ENCODE assay signal across 15 mouse cellular contexts in genomic region chr12:100626273-100626990, GRCm38 (mm10).
A peak's percentile ranks its signal among the peaks of the same experiment; 100 is the strongest.
DNase-seq lines count a peak whose midpoint lies in the region; ATAC-seq and TF ChIP-seq lines count a peak whose summit lies in the region.
"Had no signal": no experiment of that assay in that cellular context is flagged by ENCODE, and none has a peak within 500 bp of the region (broad histone marks: within the 10 kb centered on the region; RNA-seq: fewer than 3 reads in every experiment).

No protein-coding gene starts in this region.

- no peaks in the 10 kb centered on the region for H3K9me3 ChIP-seq in liver, postnatal 0 days (ENCODE audit: low read length)
- no peaks in the 10 kb centered on the region for H3K9me3 ChIP-seq in liver, embryonic 12.5 days (replicated peaks)
- H3K9me3 ChIP-seq in limb, embryonic 14.5 days (ENCODE audit: control insufficient read depth, low read length): no peaks in the 10 kb centered on the region
- H3K9me3 ChIP-seq: heart, embryonic 15.5 days; neural tube, embryonic 12.5 days had no signal

- peak overlapping the region; percentile 41 for H3K4me2 ChIP-seq in liver, postnatal 0 days (ENCODE audit: low read depth, low read length)
- no peak overlapping the region for H3K4me2 ChIP-seq in liver, embryonic 12.5 days
- H3K4me2 ChIP-seq in limb, embryonic 14.5 days (replicated peaks; ENCODE audit: low read depth, low read length, severe bottlenecking): no peak overlapping the region
- H3K4me2 ChIP-seq: heart, embryonic 15.5 days; neural tube, embryonic 12.5 days had no signal

- no peak overlapping the region for H3K4me3 ChIP-seq in liver, postnatal 0 days (ENCODE audit: low read depth, low read length)
- H3K4me3 ChIP-seq in liver, embryonic 12.5 days: no peak overlapping the region
- no peak overlapping the region for H3K4me3 ChIP-seq in limb, embryonic 14.5 days (replicated peaks; ENCODE audit: low read length)
- H3K4me3 ChIP-seq: heart, embryonic 15.5 days; neural tube, embryonic 12.5 days had no signal

- H3K27ac ChIP-seq in liver, postnatal 0 days (ENCODE audit: low read depth): peak overlapping the region; percentile 62
- no peak overlapping the region for H3K27ac ChIP-seq in liver, embryonic 12.5 days
- H3K27ac ChIP-seq in limb, embryonic 14.5 days (replicated peaks; ENCODE audit: low read depth, low read length): peak overlapping the region; percentile 59; the same call in 1 of the 2 replicates
- H3K27ac ChIP-seq: heart, embryonic 15.5 days; neural tube, embryonic 12.5 days had no signal

- H3K4me1 ChIP-seq in liver, postnatal 0 days (ENCODE audit: insufficient read depth): 0 out of 2 replicates have a peak, but pooled peaks cover 5% of the 10 kb centered on the region
- no peaks in the 10 kb centered on the region for H3K4me1 ChIP-seq in liver, embryonic 12.5 days
- H3K4me1 ChIP-seq in limb, embryonic 14.5 days (ENCODE audit: control insufficient read depth, insufficient read depth, low read length): peaks cover 15% of the 10 kb centered on the region
- H3K4me1 ChIP-seq: heart, embryonic 15.5 days; neural tube, embryonic 12.5 days had no signal

- no peaks in the 10 kb centered on the region for H3K27me3 ChIP-seq in liver, postnatal 0 days (ENCODE audit: insufficient read depth, low read length)
- no peaks in the 10 kb centered on the region for H3K27me3 ChIP-seq in liver, embryonic 12.5 days (replicated peaks)
- no peaks in the 10 kb centered on the region for H3K27me3 ChIP-seq in limb, embryonic 14.5 days (ENCODE audit: control insufficient read depth, insufficient read depth, low read length)
- H3K27me3 ChIP-seq: heart, embryonic 15.5 days; neural tube, embryonic 12.5 days had no signal

- WGBS in liver, postnatal 0 days (ENCODE audit: insufficient replicate concordance): 44% methylated on average over 4 of the region's 4 CpGs
- WGBS in liver, embryonic 12.5 days (ENCODE audit: insufficient replicate concordance): 52% methylated on average over 4 of the region's 4 CpGs
- WGBS in limb, embryonic 14.5 days: 48% methylated on average over 4 of the region's 4 CpGs

- no peak for TF ChIP-seq POLR2A in limb, embryonic 14.5 days (IDR thresholded peaks at IDR 0.05; ENCODE audit: borderline replicate concordance, extremely low read depth, insufficient read depth, insufficient read length)

- H3K36me3 ChIP-seq in liver, postnatal 0 days (replicated peaks; ENCODE audit: insufficient read depth, low read length): no peaks in the 10 kb centered on the region
- no peaks in the 10 kb centered on the region for H3K36me3 ChIP-seq in liver, embryonic 12.5 days
- no peaks in the 10 kb centered on the region for H3K36me3 ChIP-seq in limb, embryonic 14.5 days (ENCODE audit: control insufficient read depth, insufficient read depth, low read length)
- H3K36me3 ChIP-seq: heart, embryonic 15.5 days; neural tube, embryonic 12.5 days had no signal

- peak; percentile 37 for DNase-seq in gastrocnemius, adult 18-20 months (ENCODE audit: low spot score)
- no peak for DNase-seq in gastrocnemius, postnatal 10 days
- DNase-seq in liver, postnatal 0 days: no peak
- DNase-seq in limb, embryonic 14.5 days (ENCODE audit: low spot score): peak; percentile 37
- peak; percentile 21 to 29 for DNase-seq in natural killer cell, adult 2 months (ENCODE audit: low spot score in 2 of 2)
- no peak for DNase-seq in retina, postnatal 1 day
- no peak for DNase-seq in thymus, postnatal 36 days
- DNase-seq: adrenal gland, adult 8-10 months; cerebellum, adult 11 months; right cerebral cortex, postnatal 25 days had no signal

- TF ChIP-seq CTCF in liver, postnatal 0 days (IDR thresholded peaks at IDR 0.05; ENCODE audit: low read depth): no peak

- H3K9ac ChIP-seq in liver, postnatal 0 days (replicated peaks): no peak overlapping the region
- no peak overlapping the region for H3K9ac ChIP-seq in liver, embryonic 12.5 days
- no peak overlapping the region for H3K9ac ChIP-seq in limb, embryonic 14.5 days (ENCODE audit: low read depth, low read length, severe bottlenecking)
- H3K9ac ChIP-seq: heart, embryonic 15.5 days; neural tube, embryonic 12.5 days had no signal

- TF ChIP-seq EP300 in liver, postnatal 0 days (IDR thresholded peaks at IDR 0.05; ENCODE audit: low read depth): no peak

- ATAC-seq in liver, postnatal 0 days: no peak
- no peak for ATAC-seq in liver, embryonic 12.5 days
- 0 out of 2 replicates have a peak, but pooled peaks have one; percentile 9 for ATAC-seq in limb, embryonic 14.5 days (ENCODE audit: low FRiP score, low read depth)
- ATAC-seq: forebrain, embryonic 14.5 days; Patski had no signal

Comparison
In these comparisons a context has a peak if more than half of its experiments do, and no peak if none do; other contexts are left out.
1. DNase-seq: peak in gastrocnemius, adult 18-20 months (single experiment), limb, embryonic 14.5 days (single experiment) and natural killer cell, adult 2 months (2 of 2); none in gastrocnemius, postnatal 10 days (single experiment), liver, postnatal 0 days (single experiment), retina, postnatal 1 day (single experiment) and thymus, postnatal 36 days (0 of 2).